Mouse (Mus musculus) liver, adult 2 months (tissue): Measurements from ENCODE around the gene Cep170b. TPM values are rescaled to one million over a fixed set of nuclear protein-coding genes. Genes with fewer than 3 reads are reported as not detected.

Experiments used
- DNase-seq: peaks from one replicate; pipeline ENCODE4 v3.0.0-alpha.2; 2011; ENCODE audit warnings: low read depth, low spot score; ENCODE audit errors: extremely low read depth
- H3K27ac ChIP-seq: fragments of 200-500 bp; replicated peaks from 2 replicates; pipeline ENCODE4 v1.5.1; 2012; ENCODE audit warnings: low read depth, mild to moderate bottlenecking, control low read depth, inconsistent platforms, low read length; ENCODE audit not compliant: insufficient read depth
- H3K27me3 ChIP-seq: fragments of 200-500 bp; 2 replicates; pipeline ENCODE4 v1.6.1; 2012; ENCODE audit warnings: mild to moderate bottlenecking, moderate library complexity, low read length, inconsistent platforms; ENCODE audit not compliant: control insufficient read depth, insufficient read depth
- H3K36me3 ChIP-seq: fragments of 200-500 bp; 2 replicates; pipeline ENCODE4 v1.6.1; 2012; ENCODE audit warnings: low read length, inconsistent platforms; ENCODE audit not compliant: control insufficient read depth, insufficient read depth
- H3K4me1 ChIP-seq: fragments of 200-500 bp; 2 replicates; pipeline ENCODE4 v1.6.1; 2011; ENCODE audit warnings: low read length; ENCODE audit not compliant: control insufficient read depth, insufficient read depth
- H3K4me3 ChIP-seq: fragments of 200-500 bp; 2 replicates; pipeline ENCODE4 v1.5.1; 2011; ENCODE audit warnings: low read depth, mild to moderate bottlenecking, control low read depth, low read length, moderate library complexity; ENCODE audit not compliant: insufficient read depth
- H3K79me2 ChIP-seq: fragments of 200-500 bp; 2 replicates; pipeline ENCODE4 v1.6.1; 2012; ENCODE audit warnings: inconsistent platforms, mild to moderate bottlenecking, low read length, moderate library complexity; ENCODE audit not compliant: control insufficient read depth, insufficient read depth
- H3K9ac ChIP-seq: fragments of 200-500 bp; 2 replicates; pipeline ENCODE4 v1.6.1; 2012; ENCODE audit warnings: low read depth, mild to moderate bottlenecking, control low read depth, inconsistent platforms, low read length
- CTCF ChIP-seq: fragments of 200-500 bp; IDR thresholded peaks from 2 replicates; pipeline ENCODE4 v1.5.1; 2011; ENCODE audit warnings: low read depth, low read length, control low read depth
- POLR2A ChIP-seq: fragments of 200-500 bp; IDR thresholded peaks from 2 replicates; pipeline ENCODE4 v1.6.1; 2011; ENCODE audit warnings: low read length, control low read depth; ENCODE audit not compliant: insufficient read depth; ENCODE audit errors: extremely low read depth
- WGBS: fragments of 180-500 bp; shearing (Covaris S2); methylation state at CpG from one replicate; pipeline ENCODE4 v1.1.7; 2018; 5-methylcytosine and 5-hydroxymethylcytosine counted together
- polyA plus RNA-seq: library from polyadenylated mRNA; depleted of rRNA; stranded (reverse); fragments of >200 nt; gene quantifications from 2 replicates; pipeline ENCODE4 v1.2.3, GENCODE M21; 2012
- total RNA-seq: library from RNA; depleted of rRNA; stranded (reverse); fragments of >200 nt; gene quantifications from 2 replicates; pipeline ENCODE4 v1.2.3, GENCODE M21; 2014

The Cep170b gene
- total and polyA plus RNA-seq, 2 experiments, result 7.9 to 29.7 TPM

GRCm38 (mm10) chr12:112736636-112736925, 16.3 kb downstream of the Cep170b start:
- TF ChIP-seq CTCF, result no peak
- no peak for TF ChIP-seq POLR2A
- 92% methylated on average over 10 of the region's 10 CpGs for WGBS
- H3K36me3 ChIP-seq, result no peaks in the 10 kb centered on the region
- no peak overlapping the region for H3K4me3 ChIP-seq
- no peaks in the 10 kb centered on the region for H3K27me3 ChIP-seq
- H3K4me1 ChIP-seq, result no peaks in the 10 kb centered on the region
- H3K27ac ChIP-seq, result no peak overlapping the region
- no peaks in the 10 kb centered on the region for H3K79me2 ChIP-seq
- no peak overlapping the region for H3K9ac ChIP-seq
- no peak for DNase-seq

GRCm38 (mm10) chr12:112737081-112737480, 16.8 kb downstream of the Cep170b start:
- TF ChIP-seq POLR2A, result no peak
- no peak for TF ChIP-seq CTCF
- Histone ChIP-seq H3K79me2 (no peaks in the 10 kb centered on the region), H3K9ac (no peak overlapping the region), H3K27ac (no peak overlapping the region), H3K27me3 (no peaks in the 10 kb centered on the region), H3K4me1 (no peaks in the 10 kb centered on the region), H3K4me3 (no peak overlapping the region), H3K36me3 (no peaks in the 10 kb centered on the region)
- WGBS, result 87% methylated on average over 7 of the region's 7 CpGs
- DNase-seq, result no peak

GRCm38 (mm10) chr12:112737761-112738160, 17.5 kb downstream of the Cep170b start:
- no peaks in the 10 kb centered on the region for H3K27me3 ChIP-seq
- 75% methylated on average over 14 of the region's 14 CpGs for WGBS
- no peaks in the 10 kb centered on the region for H3K4me1 ChIP-seq
- no peak for DNase-seq
- no peak overlapping the region for H3K9ac ChIP-seq
- TF ChIP-seq CTCF (no peak), POLR2A (no peak)
- H3K27ac ChIP-seq, result no peak overlapping the region
- H3K4me3 ChIP-seq, result no peak overlapping the region
- H3K79me2 ChIP-seq, result no peaks in the 10 kb centered on the region
- no peaks in the 10 kb centered on the region for H3K36me3 ChIP-seq

GRCm38 (mm10) chr12:112738281-112739022, 18.2 kb downstream of the Cep170b start:
- H3K79me2 ChIP-seq, result no peaks in the 10 kb centered on the region
- H3K4me1 ChIP-seq, result no peaks in the 10 kb centered on the region
- H3K27me3 ChIP-seq, result no peaks in the 10 kb centered on the region
- no peak overlapping the region for H3K27ac ChIP-seq
- no peak overlapping the region for H3K4me3 ChIP-seq
- DNase-seq, result no peak
- 94% methylated on average over 31 of the region's 31 CpGs for WGBS
- H3K36me3 ChIP-seq, result no peaks in the 10 kb centered on the region
- TF ChIP-seq CTCF (no peak), POLR2A (no peak)
- no peak overlapping the region for H3K9ac ChIP-seq

GRCm38 (mm10) chr12:112739023-112739568, 18.8 kb downstream of the Cep170b start:
- DNase-seq, result no peak
- TF ChIP-seq POLR2A (no peak), CTCF (no peak)
- WGBS, result 97% methylated on average over 24 of the region's 24 CpGs
- no peaks in the 10 kb centered on the region for H3K36me3 ChIP-seq
- H3K9ac ChIP-seq, result no peak overlapping the region
- no peak overlapping the region for H3K4me3 ChIP-seq
- no peaks in the 10 kb centered on the region for H3K4me1 ChIP-seq
- no peak overlapping the region for H3K27ac ChIP-seq
- no peaks in the 10 kb centered on the region for H3K79me2 ChIP-seq
- no peaks in the 10 kb centered on the region for H3K27me3 ChIP-seq

GRCm38 (mm10) chr12:112742768-112743167, 22.5 kb downstream of the Cep170b start:
- no peak for TF ChIP-seq POLR2A
- no peak for TF ChIP-seq CTCF
- Histone ChIP-seq H3K27ac (no peak overlapping the region), H3K27me3 (no peaks in the 10 kb centered on the region), H3K4me3 (no peak overlapping the region), H3K4me1 (no peaks in the 10 kb centered on the region), H3K79me2 (no peaks in the 10 kb centered on the region), H3K9ac (no peak overlapping the region), H3K36me3 (no peaks in the 10 kb centered on the region)
- 74% methylated on average over 6 of the region's 6 CpGs for WGBS
- no peak for DNase-seq
